Mouse (Mus musculus) liver, embryonic 12.5 days (tissue): ENCODE measurements around the gene Rnasek. TPM values are rescaled to one million over a fixed set of nuclear protein-coding genes. Genes with fewer than 3 reads are reported as not detected.

ENCODE experiments used
- ATAC-seq: fragments of 200-750 bp; cut with Nextera tagmentation; 2 replicates; pipeline ENCODE4 v1.8.0; 2017; ENCODE audit warnings: moderate number of reproducible peaks, mild to moderate bottlenecking, moderate library complexity
- H3K27ac ChIP-seq: fragments of 300-500 bp; sonication (generic); 2 replicates; pipeline ENCODE4 v1.5.1; 2016; ENCODE audit warnings: mild to moderate bottlenecking
- H3K27me3 ChIP-seq: fragments of 300-500 bp; sonication (generic); replicated peaks from 2 replicates; pipeline ENCODE4 v1.6.1; 2016; ENCODE audit warnings: mild to moderate bottlenecking, moderate library complexity
- H3K36me3 ChIP-seq: fragments of 300-500 bp; sonication (generic); 2 replicates; pipeline ENCODE4 v1.6.1; 2016; ENCODE audit warnings: mild to moderate bottlenecking, moderate library complexity
- H3K4me1 ChIP-seq: fragments of 300-500 bp; sonication (generic); 2 replicates; pipeline ENCODE4 v1.6.1; 2016
- H3K4me2 ChIP-seq: fragments of 300-500 bp; sonication (generic); 2 replicates; pipeline ENCODE4 v1.6.1; 2016; ENCODE audit warnings: mild to moderate bottlenecking, moderate library complexity
- H3K4me3 ChIP-seq: fragments of 300-500 bp; sonication (generic); 2 replicates; pipeline ENCODE4 v1.5.1; 2016; ENCODE audit warnings: mild to moderate bottlenecking, moderate library complexity
- H3K9ac ChIP-seq: fragments of 300-500 bp; sonication (generic); 2 replicates; pipeline ENCODE4 v1.6.1; 2016; ENCODE audit warnings: mild to moderate bottlenecking, moderate library complexity
- H3K9me3 ChIP-seq: fragments of 300-500 bp; sonication (generic); replicated peaks from 2 replicates; pipeline ENCODE4 v1.6.1; 2016; ENCODE audit warnings: mild to moderate bottlenecking, moderate library complexity
- WGBS: fragments of 180-500 bp; shearing (Covaris S2); methylation state at CpG from one replicate; pipeline ENCODE4 v1.1.7; 2016; ENCODE audit not compliant: insufficient replicate concordance; 5-methylcytosine and 5-hydroxymethylcytosine counted together
- polyA plus RNA-seq: library from polyadenylated mRNA; unstranded; fragments of >200 nt; fragmentation: Nextera tagmentation; extraction: Ambion mirVana; gene quantifications from 2 replicates; pipeline ENCODE4 v1.2.1, GENCODE M21; 2016

Rnasek gene
- polyA plus RNA-seq, 1 experiment from 2014 or later: 173 TPM

GRCm38 (mm10) chr11:70259035-70259434, 19.4 kb upstream of the Rnasek start:
- ATAC-seq: no peak
- no peak overlapping the region for H3K4me3 ChIP-seq
- H3K36me3 ChIP-seq: no peaks in the 10 kb centered on the region
- no peak overlapping the region for H3K9ac ChIP-seq
- H3K27me3 ChIP-seq: peaks cover 47% of the 10 kb centered on the region
- no peak overlapping the region for H3K27ac ChIP-seq
- no peak overlapping the region for H3K4me2 ChIP-seq
- H3K4me1 ChIP-seq: no peaks in the 10 kb centered on the region
- WGBS: 80% methylated on average over 4 of the region's 4 CpGs
- no peaks in the 10 kb centered on the region for H3K9me3 ChIP-seq

GRCm38 (mm10) chr11:70254931-70255531, 15.4 kb upstream of the Rnasek start, which contains the start of gene Alox12:
Gene Alox12 (minus strand): TSS chr11:70255353.
- H3K9me3 ChIP-seq: no peaks in the 10 kb centered on the region
- 0 out of 2 replicates have a peak, but pooled peaks have one; percentile 27 for ATAC-seq
- WGBS: 4% methylated on average over 25 of the region's 25 CpGs
- peak within 1 kb of the TSS; percentile 55 for H3K4me2 ChIP-seq
- H3K4me3 ChIP-seq: peak within 1 kb of the TSS; percentile 37
- no peak within 1 kb of the TSS for H3K27ac ChIP-seq
- H3K36me3 ChIP-seq: no peaks in the 10 kb centered on the region
- peaks cover 74% of the 10 kb centered on the region for H3K27me3 ChIP-seq
- H3K9ac ChIP-seq: peak within 1 kb of the TSS; percentile 6; the same call in 1 of the 2 replicates
- H3K4me1 ChIP-seq: peaks cover 5% of the 10 kb centered on the region; the same call in 1 of the 2 replicates

DNA sequence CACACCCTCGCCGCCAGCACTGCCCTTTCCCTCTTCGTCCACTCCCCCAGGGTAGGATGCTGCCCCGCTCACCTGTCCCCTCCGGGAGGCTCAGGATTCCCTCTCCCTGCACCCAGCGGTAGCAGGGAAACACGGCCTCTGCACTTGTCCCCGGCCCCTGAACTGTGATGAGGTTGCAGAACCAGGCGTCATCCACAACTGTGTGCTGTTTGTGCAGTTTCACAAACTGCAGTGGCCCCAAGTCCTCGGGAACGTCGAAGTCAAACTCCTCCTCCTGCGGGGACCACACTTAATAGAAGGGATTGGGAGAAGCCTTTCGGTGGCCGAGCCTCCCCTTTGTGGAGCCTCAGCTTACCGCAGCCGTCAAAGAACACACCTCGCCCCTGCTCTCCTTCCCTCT, 14.7 kb upstream of the Rnasek start:
- H3K27me3 ChIP-seq: peaks cover 77% of the 10 kb centered on the region
- no peaks in the 10 kb centered on the region for H3K9me3 ChIP-seq
- H3K4me3 ChIP-seq: peak overlapping the region; percentile 37
- H3K27ac ChIP-seq: no peak overlapping the region
- H3K36me3 ChIP-seq: no peaks in the 10 kb centered on the region
- WGBS: 6% methylated on average over 18 of the region's 18 CpGs
- peaks cover 7% of the 10 kb centered on the region; the same call in 1 of the 2 replicates for H3K4me1 ChIP-seq
- H3K4me2 ChIP-seq: peak overlapping the region; percentile 55
- no peak for ATAC-seq
- no peak overlapping the region for H3K9ac ChIP-seq

GRCm38 (mm10) chr11:70251853-70252252, 12.2 kb upstream of the Rnasek start:
- ATAC-seq: no peak

DNA sequence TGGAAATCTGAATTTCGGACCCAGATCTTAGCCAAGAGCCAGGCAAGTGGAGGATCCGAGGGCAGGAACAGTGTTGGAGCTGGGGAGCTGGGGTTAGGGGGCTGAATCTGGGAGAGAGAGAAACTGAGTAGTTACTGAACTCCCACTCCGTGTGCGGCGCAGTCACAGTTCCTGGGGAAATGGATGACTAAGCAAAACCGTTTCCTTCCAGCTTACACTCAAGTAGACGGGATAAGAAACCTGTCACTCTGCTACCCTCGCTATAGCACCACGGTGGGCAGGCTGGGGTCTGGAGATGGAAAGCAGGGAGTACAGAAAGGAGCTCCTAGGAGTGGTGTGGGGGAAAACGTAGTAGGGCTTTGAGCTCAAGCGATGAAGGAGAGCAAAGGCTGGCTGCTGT, 10.5 kb upstream of the Rnasek start:
- 31% methylated on average over 11 of the region's 11 CpGs for WGBS
- H3K27me3 ChIP-seq: peaks cover 49% of the 10 kb centered on the region
- no peaks in the 10 kb centered on the region for H3K36me3 ChIP-seq

More at GRCm38 (mm10) chr11:70251853-70252252, 12.2 kb upstream of the Rnasek start:
- Histone ChIP-seq H3K27me3 (peaks cover 58% of the 10 kb centered on the region), H3K9me3 (no peaks in the 10 kb centered on the region), H3K4me3 (no peak overlapping the region), H3K27ac (no peak overlapping the region), H3K36me3 (no peaks in the 10 kb centered on the region), H3K9ac (no peak overlapping the region), H3K4me1 (peaks cover 7% of the 10 kb centered on the region; the same call in 1 of the 2 replicates), H3K4me2 (no peak overlapping the region)
- 57% methylated on average over 8 of the region's 8 CpGs for WGBS

GRCm38 (mm10) chr11:70247136-70247845, 7.6 kb upstream of the Rnasek start:
- H3K4me1 ChIP-seq: peaks cover 7% of the 10 kb centered on the region; the same call in 1 of the 2 replicates
- no peaks in the 10 kb centered on the region for H3K36me3 ChIP-seq
- H3K4me2 ChIP-seq: no peak overlapping the region
- WGBS: 42% methylated on average over 9 of the region's 9 CpGs
- no peaks in the 10 kb centered on the region for H3K9me3 ChIP-seq
- ATAC-seq: 0 out of 2 replicates have a peak, but pooled peaks have one; percentile 30
- H3K9ac ChIP-seq: no peak overlapping the region
- no peak overlapping the region for H3K4me3 ChIP-seq
- peaks cover 31% of the 10 kb centered on the region for H3K27me3 ChIP-seq
- H3K27ac ChIP-seq: no peak overlapping the region

More for the DNA sequence above, 10.5 kb upstream of the Rnasek start:
- no peak overlapping the region for H3K9ac ChIP-seq
- peaks cover 7% of the 10 kb centered on the region; the same call in 1 of the 2 replicates for H3K4me1 ChIP-seq
- H3K4me2 ChIP-seq: no peak overlapping the region
- no peak for ATAC-seq
- no peaks in the 10 kb centered on the region for H3K9me3 ChIP-seq
- H3K27ac ChIP-seq: no peak overlapping the region
- H3K4me3 ChIP-seq: no peak overlapping the region

DNA sequence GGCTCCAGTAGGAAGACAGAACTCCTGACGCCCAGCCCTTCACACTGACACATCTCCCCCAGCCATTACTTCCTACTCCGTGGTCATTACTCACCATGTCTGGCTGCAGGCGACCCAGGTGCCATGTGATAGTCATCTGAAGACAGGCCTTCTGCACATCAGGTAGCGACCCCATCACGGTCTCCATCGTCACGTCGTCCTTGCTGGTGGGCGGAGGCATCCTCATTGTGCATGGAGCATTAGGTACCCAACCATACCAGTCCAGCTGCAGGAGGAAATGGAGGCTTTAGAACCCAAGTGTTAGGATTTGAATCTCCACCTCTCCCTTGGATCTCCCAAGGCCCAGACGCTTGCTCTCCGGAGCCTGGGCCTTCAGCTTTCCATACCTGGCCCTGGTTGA, 2.9 kb upstream of the Rnasek start:
- Histone ChIP-seq H3K4me3 (no peak overlapping the region), H3K9ac (no peak overlapping the region), H3K4me1 (peaks cover 17% of the 10 kb centered on the region), H3K4me2 (no peak overlapping the region), H3K9me3 (no peaks in the 10 kb centered on the region), H3K27me3 (peaks cover 18% of the 10 kb centered on the region), H3K36me3 (no peaks in the 10 kb centered on the region), H3K27ac (no peak overlapping the region)
- ATAC-seq: no peak
- WGBS: 53% methylated on average over 11 of the region's 11 CpGs

- Histone ChIP-seq H3K9me3 (no peaks in the 10 kb centered on the region), H3K4me1 (peaks cover 51% of the 10 kb centered on the region), H3K27me3 (peaks cover under 1% of the 10 kb centered on the region; the same call in 1 of the 2 replicates), H3K4me2 (peak overlapping the region; percentile 87), H3K4me3 (peak overlapping the region; percentile 98), H3K9ac (peak overlapping the region; percentile 95), H3K27ac (peak overlapping the region; percentile 96), H3K36me3 (peaks cover 18% of the 10 kb centered on the region)
- ATAC-seq: no peak
- WGBS: 5% methylated on average over 23 of the region's 23 CpGs
Measured at GRCm38 (mm10) chr11:70238591-70239440, 826 bp downstream of the Rnasek start.

- peaks cover 18% of the 10 kb centered on the region for H3K36me3 ChIP-seq
- H3K4me2 ChIP-seq: peak within 1 kb of the TSS; percentile 87
- H3K9me3 ChIP-seq: no peaks in the 10 kb centered on the region
- no peaks in the 10 kb centered on the region for H3K27me3 ChIP-seq
- ATAC-seq: peak; percentile 92
- peaks cover 62% of the 10 kb centered on the region for H3K4me1 ChIP-seq
- peak within 1 kb of the TSS; percentile 96 for H3K27ac ChIP-seq
- under 1% methylated on average over 66 of the region's 70 CpGs for WGBS
- peak within 1 kb of the TSS; percentile 95 for H3K9ac ChIP-seq
- peak within 1 kb of the TSS; percentile 98 for H3K4me3 ChIP-seq
Measured at GRCm38 (mm10) chr11:70237457-70238167, 2.0 kb downstream of the Rnasek start, which contains the start of gene 0610010K14Rik. Gene 0610010K14Rik (minus strand): TSS chr11:70237914.

DNA sequence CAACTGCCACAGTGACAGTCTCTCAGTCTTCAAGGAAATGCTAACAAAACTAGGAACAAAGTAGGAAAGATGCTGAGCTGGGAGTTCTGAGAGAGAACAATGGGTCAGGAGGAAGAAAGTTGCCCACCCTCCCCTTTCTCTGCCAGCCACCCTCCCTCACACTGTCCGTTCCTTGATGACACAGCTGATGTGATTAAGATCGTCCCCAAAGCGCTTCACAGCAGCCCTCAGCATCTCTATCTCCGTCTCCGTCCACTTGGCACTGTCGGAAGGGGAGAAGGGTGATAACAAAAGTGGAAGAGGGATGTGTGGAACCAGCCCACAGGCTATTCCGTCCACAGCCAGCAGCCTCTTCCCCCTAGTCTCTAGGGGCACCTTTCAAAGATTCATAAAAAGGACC, 2.9 kb downstream of the Rnasek start:
- no peak for ATAC-seq
- Histone ChIP-seq H3K27me3 (no peaks in the 10 kb centered on the region), H3K4me1 (peaks cover 68% of the 10 kb centered on the region), H3K27ac (peak overlapping the region; percentile 96), H3K4me3 (peak overlapping the region; percentile 98), H3K9ac (peak overlapping the region; percentile 95), H3K4me2 (peak overlapping the region; percentile 87), H3K36me3 (peaks cover 18% of the 10 kb centered on the region), H3K9me3 (no peaks in the 10 kb centered on the region)
- 12% methylated on average over 7 of the region's 7 CpGs for WGBS
